Mouse (Mus musculus) megakaryocyte progenitor cell, adult 5-6 weeks (primary cell): ENCODE results near the gene Gxylt1. TPM values are rescaled to one million over a fixed set of nuclear protein-coding genes. Genes with fewer than 3 reads are reported as not detected.
"Not testable (repeated sequence)": the region's sequence is repeated elsewhere in the genome, so short reads cannot be mapped to it uniquely, and the experiment has no call there.

Source experiments
- ATAC-seq: replicated peaks from 2 replicates; pipeline ENCODE4 v1.8.0; 2016; ENCODE audit warnings: mild to moderate bottlenecking, moderate TSS enrichment, inconsistent platforms; ENCODE audit not compliant: poor library complexity
- total RNA-seq, 2 experiments: library from RNA; stranded (forward) in 1 of 2; stranded (reverse) in 1 of 2; fragments of 157-497, 149-512 nt in 1 of 2; fragments of 200-1000 nt in 1 of 2; gene quantifications; 2 replicates each; pipeline versions ENCODE4 v1.2.3 to v1.2.4; 2015 to 2017

Gxylt1 gene
- total RNA-seq (2015) (24.4 and 26.4 TPM in 2 replicates), total RNA-seq (2017) (36.5 and 42.5 TPM in 2 replicates)

- ATAC-seq: peak; percentile 82
These were observed at the start of gene Gxylt1 for GRCm38 (mm10) chr15:93274679-93275583. TSS of gene Gxylt1 (minus strand) at chr15:93275179.

DNA sequence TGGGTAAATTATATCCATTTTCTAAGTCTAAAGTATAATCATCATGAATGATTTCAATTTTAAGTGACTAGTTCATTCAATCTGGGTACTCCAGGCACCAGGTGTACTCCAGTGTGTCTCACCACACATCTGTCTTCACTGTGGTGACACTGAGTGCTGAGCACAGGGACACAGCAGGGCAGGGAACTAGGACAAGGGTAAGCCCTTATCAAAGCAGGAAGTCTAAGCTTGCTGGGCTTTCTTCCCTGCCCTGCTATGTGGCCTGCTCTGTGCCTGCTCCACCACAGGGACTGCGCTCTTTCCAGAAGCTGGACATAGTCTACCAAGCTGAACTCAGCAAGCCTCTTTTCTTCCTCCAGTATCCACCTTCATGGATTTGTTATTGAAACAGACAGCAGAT is 43.8 kb upstream of the Gxylt1 start:
- peak; percentile 85 for ATAC-seq

- ATAC-seq: not testable (repeated sequence)
These were observed 35.3 kb upstream of the Gxylt1 start for GRCm38 (mm10) chr15:93310304-93310703.

DNA sequence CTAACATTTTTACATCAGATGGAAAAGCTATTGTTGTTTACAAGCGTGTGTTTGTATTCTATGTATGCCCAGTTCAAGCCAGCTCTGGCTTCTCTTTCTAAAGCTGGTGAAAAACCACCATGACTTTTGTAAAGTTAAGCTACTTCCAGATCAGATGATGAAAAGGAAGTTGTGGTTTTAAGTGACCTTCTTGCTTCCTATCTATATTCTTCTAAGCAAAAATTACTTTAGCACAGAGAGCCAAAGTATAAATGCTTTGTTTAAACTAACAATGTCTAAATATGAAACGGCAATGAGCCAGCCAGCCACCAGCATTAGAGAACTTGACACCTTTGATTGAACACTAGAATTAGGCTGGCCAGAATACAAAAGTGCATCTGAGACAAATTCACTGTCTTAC is 23.2 kb upstream of the Gxylt1 start:
- ATAC-seq: peak; percentile 38

DNA sequence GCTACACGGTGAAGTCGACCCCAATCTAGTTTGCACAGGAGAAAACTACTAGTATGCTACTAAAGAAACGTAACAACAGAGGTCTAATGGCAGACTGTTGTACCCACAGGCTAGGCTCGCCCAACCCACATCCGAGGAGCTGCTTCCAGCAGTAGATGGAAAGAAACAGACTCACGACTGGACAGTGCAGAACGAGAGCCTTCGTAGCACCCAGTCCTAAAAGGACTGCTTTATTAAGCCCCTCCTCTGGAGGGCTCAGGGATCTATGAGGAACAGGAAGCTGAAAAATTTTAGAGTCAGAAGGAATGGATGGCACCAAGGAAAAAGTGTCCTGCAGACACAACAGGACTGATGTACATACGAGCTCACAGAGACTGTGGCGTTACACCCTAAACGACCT is 19.5 kb upstream of the Gxylt1 start:
- ATAC-seq: peak; percentile 62

- ATAC-seq: no peak
These were observed 13.3 kb upstream of the Gxylt1 start for GRCm38 (mm10) chr15:93288321-93288720.

DNA sequence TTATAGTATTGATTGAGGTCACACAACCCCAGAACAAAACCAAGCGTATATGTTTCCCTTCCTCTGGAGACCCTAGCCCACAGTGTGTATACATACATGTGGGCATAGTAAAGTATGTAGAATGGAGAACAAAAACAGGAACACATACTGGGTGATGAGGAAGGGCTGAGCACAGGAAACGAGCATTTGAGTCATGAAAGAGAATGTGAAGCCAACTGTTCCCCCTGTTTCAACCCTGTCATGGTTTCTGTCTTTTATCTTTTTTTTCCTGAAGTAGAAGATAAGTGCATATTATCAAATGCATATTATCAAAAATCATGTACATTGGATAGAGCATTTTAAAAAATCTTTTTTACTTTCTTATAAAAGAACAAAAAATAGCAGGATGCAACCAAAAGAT is 12.6 kb upstream of the Gxylt1 start:
- peak; percentile 75 for ATAC-seq

DNA sequence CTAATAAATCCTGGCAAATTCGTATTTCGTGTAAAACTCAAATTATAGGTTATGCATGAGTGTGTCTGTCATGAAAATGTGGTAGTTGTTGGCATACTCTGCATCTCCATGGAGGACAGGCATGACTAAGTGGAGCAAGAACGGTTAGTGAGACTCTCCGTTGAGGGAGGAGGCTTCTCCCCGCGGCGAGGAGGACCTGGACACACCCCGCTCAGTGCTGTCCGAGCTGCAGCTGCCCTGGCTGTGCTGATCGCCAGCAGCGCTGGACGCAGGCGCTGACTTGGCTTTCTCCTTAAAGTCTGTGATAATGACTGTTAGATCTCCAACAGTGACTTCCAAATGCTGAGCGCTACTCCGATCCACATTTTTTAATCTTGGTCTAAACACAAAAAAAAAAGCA is 10.3 kb upstream of the Gxylt1 start:
- ATAC-seq: no peak

DNA sequence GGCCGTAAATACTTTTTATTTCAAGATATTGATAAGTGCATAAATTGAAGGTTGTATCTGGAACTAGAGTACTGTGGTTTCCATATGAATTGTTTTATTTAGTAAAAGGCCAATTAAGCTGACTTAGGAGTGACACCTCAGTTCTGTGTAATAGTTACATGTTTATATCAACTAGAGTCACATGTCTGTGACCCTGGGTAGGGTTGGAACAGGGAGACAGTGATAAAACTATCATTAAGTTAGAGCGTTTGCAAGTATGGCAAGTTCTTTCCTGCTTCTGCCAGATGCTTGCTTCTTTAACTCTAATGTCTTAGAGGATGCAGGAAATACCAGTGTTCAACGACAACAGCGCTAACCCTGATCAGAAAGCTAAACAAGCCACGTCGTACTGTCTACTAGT is 9.3 kb upstream of the Gxylt1 start:
- ATAC-seq: peak; percentile 58

GRCm38 (mm10) chr15:93283349-93283748 is 8.4 kb upstream of the Gxylt1 start:
- peak; percentile 72 for ATAC-seq

- ATAC-seq: 0 out of 2 replicates have a peak, but pooled peaks have one; percentile 9
These were observed 1.3 kb upstream of the Gxylt1 start for GRCm38 (mm10) chr15:93276276-93276675.

GRCm38 (mm10) chr15:93275623-93276022 is 644 bp upstream of the Gxylt1 start:
- peak; percentile 58 for ATAC-seq

- no peak for ATAC-seq
These were observed 946 bp downstream of the Gxylt1 start for GRCm38 (mm10) chr15:93273788-93274678.

DNA sequence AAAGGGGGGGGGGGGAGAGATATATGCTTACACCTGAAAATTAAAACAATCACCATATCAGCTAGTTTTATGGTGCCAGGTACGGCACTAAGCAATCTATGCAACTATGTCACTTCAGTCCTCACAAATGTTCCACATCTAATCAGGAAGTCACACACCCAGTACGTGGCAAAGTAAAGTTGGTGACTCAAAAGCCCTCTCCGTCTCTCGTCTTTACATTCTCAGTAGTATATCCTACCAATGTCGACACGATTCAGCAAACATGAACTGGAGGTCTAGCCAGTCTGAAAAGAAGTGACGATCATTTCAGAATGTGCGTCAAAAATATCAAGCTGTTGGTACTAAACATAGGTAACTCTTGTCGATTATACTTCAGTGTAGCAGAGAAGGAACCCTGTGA is 2.0 kb downstream of the Gxylt1 start:
- no peak for ATAC-seq

- peak; percentile 16; the same call in 1 of the 2 replicates for ATAC-seq
These were observed 4.6 kb downstream of the Gxylt1 start for GRCm38 (mm10) chr15:93270289-93270855.

DNA sequence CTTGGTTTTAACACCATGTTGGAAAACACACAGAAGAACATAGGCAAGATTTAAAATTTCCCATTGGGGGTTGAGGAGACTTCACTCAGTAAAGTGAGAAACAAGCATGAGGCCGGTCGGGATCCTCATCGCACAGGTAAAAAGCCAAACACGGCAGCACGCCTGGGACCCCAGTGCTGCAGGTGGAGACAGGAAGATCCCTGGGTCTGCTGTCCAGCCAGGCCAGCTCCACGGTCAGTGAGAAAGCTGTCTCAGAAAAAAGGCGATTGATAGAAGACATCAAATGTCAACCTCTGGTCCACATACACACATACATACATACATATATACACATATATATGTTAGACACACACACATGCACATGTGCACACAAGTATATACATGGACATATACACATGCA is 5.4 kb downstream of the Gxylt1 start:
- ATAC-seq: no peak

- peak; percentile 73 for ATAC-seq
These were observed 7.0 kb downstream of the Gxylt1 start for GRCm38 (mm10) chr15:93268001-93268400.

GRCm38 (mm10) chr15:93267479-93267878 is 7.5 kb downstream of the Gxylt1 start:
- no peak for ATAC-seq

DNA sequence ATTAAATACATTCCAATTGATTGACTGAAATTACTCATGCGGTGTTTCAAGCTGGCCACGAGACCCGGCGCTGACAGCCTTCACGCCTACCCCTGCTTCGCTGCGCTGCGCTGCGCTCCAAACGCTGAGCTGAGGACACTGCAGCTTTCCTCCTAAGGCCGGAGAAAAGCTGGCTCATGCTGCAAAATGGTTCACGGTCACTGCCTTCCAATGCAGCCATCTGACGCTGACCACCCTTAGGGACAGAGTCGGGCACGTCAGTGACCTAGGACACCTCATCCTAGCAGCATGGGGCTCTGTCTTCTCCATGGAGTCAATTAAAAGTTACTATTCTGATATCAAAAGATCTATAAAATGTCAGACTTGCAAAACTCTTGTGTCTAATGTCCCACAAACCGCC is 8.6 kb downstream of the Gxylt1 start:
- ATAC-seq: no peak

DNA sequence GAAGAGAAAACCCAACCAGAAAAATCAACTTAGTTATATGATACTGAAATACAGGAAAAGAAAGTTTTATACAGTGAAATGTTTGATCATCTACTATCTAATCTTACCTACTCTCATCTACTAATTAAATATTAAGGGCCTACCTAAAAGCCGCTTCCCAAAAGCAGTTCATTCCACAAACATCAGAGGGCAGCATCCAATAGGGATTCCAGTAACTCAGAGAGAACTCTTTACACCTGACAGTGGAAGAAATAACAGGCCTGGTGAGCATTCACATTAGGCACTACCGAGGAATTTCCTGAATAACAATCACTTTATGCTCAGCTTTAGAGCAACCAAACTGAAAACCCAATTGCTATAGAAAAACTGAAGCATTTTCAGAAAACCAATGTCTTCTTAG is 9.3 kb downstream of the Gxylt1 start:
- no peak for ATAC-seq

DNA sequence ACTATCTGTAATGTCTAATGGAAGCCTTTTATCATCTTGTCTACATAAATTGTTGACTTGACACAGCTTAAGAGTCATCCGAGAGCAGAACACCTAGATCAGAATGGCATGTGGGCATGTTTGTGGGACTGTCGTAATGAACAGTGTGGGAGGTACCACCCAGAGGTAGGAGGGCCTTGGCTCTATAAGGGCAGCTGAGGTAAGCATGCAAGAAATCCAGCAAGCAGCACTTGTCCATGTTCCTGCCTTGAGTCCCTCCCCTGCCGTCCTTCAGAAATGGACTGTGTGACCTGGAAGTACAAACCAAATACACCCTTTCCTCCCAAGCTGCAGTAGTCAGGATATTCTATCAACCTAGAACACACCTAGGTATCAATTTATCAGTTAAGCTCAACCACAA is 9.7 kb downstream of the Gxylt1 start:
- ATAC-seq: no peak
